Mouse (Mus musculus) CD4-positive, CD25-positive, alpha-beta regulatory T cell (primary cell): ENCODE measurements around the gene Zdhhc12. TPM values are rescaled to one million over a fixed set of nuclear protein-coding genes. Genes with fewer than 3 reads are reported as not detected.

Source experiments
- polyA plus RNA-seq: library from polyadenylated mRNA; unstranded; fragments of 100-300 nt; shearing (Covaris generic); gene quantifications from one replicate; pipeline ENCODE4 v1.2.1, GENCODE M21; 2017

Zdhhc12 gene
- polyA plus RNA-seq, result 29.9 TPM

DNA sequence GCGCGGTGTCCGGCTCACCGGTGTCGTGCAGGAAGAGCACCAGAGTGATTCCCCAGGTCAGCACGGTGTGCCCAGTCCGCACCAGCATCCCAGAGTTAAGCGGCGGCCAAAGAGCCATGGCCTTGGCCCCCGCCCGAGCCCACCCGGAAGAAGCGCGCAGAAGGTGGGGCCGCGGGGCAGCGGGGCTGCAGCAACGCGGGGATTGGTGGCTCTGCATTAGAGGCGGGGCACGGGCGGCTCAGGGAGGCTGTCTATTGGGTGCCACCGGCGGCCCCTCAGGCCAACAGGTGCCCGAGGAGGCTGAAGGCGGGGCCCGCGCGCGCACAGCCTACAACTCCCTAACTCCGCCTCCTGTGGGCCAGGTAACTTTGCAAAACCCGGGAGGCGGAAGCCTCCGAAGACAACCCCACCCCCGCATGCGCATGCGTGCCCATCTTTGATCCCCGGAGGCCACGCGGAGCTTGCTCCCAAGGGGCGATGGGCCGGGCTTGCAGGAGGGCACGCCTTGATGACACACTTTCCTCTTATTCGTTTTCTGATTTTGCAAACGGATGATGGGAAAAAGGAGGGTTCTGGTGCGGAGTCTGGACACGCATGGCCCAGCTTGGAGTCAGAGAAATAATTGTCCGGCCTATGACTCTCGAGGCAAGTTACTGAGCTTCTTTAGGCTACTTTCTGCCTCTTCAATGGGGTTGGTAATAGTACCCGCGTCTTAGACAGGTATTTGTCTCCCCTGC lies at the start of gene Zdhhc12:
TSS of gene Zdhhc12 (minus strand) at position 178 of the 737 bp plus-strand sequence.

DNA sequence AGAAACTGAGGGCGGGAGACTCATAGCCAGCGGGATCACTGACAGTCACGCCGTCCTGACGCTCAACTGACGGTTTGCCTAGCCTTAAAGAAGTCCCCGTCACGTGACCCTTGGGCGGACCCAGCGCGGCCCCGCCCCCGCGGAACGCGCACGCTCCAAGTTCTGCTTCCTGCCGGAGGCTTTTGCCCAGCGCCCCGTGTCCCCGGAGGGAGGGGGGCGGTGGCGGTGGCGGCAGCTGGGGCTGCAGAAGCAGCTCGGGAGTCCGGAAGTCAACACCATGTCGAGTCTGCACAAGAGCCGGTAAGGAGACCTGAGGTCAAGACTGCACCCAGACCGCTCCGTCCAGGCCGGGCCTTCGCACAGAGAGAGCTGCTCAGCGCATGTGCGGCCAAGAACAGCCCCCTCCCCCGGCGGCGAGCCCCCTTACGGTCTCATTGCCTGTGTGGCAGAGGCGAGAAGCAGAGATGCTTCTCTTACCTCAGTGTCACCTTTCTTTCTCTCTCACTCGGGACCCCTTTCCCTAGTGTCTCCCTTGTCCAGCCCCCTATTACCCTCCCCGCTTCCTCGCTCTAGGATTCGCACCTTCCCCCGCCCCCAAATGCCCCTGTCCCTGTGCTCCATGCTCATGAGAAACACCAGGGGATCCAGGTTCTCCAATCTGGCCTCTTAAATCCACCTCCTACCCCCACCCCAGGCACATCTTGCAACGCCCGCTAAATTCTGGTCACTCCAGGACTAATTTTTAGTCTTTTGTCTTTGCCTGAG lies 40.3 kb upstream of the Zdhhc12 start, which contains the start of gene Tbc1d13:
TSS of gene Tbc1d13 (plus strand) at position 134 of the 765 bp plus-strand sequence.

DNA sequence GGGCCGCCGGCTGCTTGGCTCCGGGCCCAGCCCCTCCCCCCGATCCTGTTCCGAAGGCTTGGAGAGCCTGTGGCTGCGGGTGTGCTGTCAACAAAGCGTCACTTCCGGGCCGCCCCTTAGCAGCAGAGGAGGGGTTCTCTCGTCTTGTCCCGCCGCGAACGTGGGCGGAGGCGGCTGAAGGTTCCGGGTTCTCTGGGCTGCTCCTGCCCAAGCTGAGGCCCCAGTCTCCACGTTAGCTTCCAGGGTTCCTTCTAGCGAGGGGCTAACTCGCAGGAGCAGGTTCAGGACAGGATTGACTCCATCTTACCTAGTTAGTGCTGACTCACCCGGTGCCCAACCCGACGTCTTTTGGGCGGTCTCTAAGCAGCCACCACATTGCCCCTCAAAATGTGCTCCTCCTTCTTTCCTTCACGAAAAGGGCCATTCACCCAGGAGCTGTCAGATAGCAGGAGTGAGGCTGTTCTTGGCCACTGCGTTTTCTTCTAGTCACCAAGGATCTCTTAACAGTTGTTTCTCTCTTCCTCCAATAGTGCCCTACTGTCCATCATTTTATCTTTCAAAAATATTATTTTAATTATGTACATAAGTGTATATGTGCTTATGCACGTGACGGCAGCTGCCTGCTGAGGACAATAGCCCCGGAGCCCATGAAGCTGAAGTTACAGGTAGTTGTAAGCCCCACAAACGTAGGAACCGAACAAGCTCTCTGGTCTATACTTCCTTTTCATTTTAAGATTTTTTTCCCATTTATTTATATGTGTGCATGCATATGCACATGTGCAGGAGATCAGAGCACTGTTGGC lies 31.2 kb upstream of the Zdhhc12 start, which contains the start of gene Zer1:
TSS of gene Zer1 (minus strand) at position 114 of the 803 bp plus-strand sequence.

DNA sequence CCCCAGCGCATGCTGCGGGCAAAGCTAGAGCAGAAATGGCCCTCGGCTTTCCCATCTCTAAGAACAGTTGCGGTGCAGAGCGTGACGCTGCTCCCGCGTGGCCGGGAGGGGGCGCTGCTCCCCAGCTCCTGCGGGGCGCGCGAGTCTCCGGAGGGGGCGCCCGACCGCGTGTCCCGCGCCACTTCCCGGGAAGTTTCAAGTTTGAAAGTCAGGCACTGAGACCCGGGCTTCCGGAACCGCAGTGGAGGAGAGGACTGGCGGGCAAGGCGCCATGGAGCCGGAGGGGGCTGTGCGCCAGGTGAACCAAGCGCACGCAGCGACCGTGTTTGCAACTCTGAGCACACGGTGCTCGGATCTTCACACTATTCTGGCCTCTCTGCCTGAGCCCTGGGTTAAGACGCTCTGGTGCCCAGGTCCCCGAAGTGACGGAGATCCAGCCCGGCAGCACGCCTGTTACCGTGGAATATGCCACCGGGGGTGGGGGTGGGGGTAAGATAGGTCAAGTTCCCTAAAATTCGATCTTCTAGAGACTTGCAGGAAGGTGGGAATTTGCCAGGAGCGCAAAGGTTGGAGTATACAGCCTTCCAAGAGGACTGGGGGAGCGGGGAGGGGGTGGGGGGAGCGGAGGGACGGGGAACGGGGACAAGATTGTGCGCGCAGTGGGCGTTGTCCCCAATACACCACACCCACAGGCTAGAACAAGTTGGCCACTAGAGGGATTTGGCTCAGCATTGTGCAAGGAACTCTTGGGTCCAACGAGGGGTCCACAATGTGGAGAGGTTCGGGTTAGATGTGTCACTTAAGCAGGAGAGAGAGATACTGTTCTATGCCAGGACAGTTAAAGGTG lies 15.7 kb downstream of the Zdhhc12 start, which contains the start of gene Pkn3:
TSS of gene Pkn3 (plus strand) at position 183 of the 847 bp plus-strand sequence.

DNA sequence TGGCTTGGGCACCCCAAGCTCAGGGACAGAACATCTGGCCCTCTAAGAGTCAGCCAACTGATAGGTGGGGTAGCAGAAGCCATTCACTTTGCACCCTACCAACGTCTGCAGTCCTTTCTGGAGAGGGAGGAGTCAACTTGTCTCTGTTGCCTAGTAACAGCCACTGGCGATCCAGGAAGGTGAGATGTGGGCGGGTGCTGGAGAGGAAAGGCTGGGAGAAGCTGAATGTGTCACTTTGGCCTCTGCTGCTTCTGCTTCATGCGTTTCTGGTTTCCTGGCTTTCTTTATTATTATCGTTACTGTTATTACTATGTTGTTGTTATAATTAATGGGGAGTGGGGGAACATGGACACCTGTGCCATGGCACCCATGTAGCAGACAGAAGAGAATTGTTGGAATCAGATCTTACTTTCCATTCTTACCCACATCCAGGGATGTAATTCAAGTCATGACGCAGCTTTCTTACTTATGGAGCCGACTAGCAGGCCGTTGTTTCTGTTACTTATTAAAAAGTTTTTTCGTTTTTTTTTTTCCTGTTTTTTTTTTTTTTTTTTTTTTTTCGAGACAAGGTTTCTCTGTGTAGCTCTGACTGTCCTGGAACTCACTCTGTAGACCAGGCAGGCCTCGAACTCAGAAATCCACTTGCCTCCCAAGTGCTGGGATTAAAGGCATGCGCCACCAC lies 36.1 kb downstream of the Zdhhc12 start, which contains the start of gene Set:
TSS of gene Set (plus strand) at position 156 of the 682 bp plus-strand sequence.

DNA sequence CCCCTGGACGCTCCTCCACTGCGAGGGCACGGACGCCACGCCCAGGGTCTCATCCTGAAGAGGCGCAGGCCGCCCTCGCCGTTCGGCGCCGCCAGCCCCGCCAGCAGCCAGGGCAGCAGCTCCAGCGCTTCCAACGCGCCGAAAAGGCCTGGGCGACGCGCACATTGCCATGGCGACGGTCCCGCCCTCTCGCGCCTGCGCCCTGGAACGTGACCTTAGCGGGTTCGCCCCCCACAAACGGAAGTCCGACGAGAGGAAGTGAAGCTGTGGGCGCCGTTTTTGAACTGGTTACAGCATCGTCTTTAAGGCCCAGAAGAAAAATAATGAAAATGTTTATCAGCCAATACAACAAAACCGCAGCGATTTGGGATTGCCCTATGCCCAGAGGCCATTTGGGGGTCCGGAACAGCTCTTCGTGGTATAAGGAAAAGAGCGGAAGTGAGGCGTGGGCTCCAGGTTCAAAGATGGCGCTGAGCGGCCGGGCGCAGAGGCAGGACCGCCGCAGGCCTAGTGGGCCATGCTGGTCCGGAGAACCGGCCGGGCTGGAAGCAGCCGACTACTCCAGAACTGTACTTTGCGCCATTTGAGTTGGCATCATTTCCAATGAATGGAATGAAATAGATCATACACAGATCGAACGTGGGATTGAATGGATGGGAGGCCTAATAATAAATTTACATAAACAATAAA lies 44.6 kb downstream of the Zdhhc12 start, which contains the start of gene Wdr34:
TSS of gene Wdr34 (minus strand) at position 183 of the 690 bp plus-strand sequence.

Other genes starting within 250 kb of the Zdhhc12 start
- 0.98 TPM for gene Cercam, start 224.5 kb downstream of the Zdhhc12 start, polyA plus RNA-seq
- 75.3 TPM for gene Odf2, start 204.4 kb downstream of the Zdhhc12 start, polyA plus RNA-seq
- gene Gle1, start 158.2 kb downstream of the Zdhhc12 start, polyA plus RNA-seq, result 68.0 TPM
- gene Sptan1, start 128.1 kb downstream of the Zdhhc12 start, polyA plus RNA-seq, result 107 TPM
- 1.3 TPM for gene Wdr34, start 44.8 kb downstream of the Zdhhc12 start, polyA plus RNA-seq
- 396 TPM for gene Set, start 36.3 kb downstream of the Zdhhc12 start, polyA plus RNA-seq
- gene Pkn3, start 16.0 kb downstream of the Zdhhc12 start, polyA plus RNA-seq, result 0.49 TPM
- gene Zer1, start 30.9 kb upstream of the Zdhhc12 start, polyA plus RNA-seq, result 69.3 TPM
- gene Tbc1d13, start 40.1 kb upstream of the Zdhhc12 start, polyA plus RNA-seq, result 6.8 TPM
- 23.8 TPM for gene Endog, start 77.8 kb upstream of the Zdhhc12 start, polyA plus RNA-seq
- 42.2 TPM for gene Spout1, start 84.8 kb upstream of the Zdhhc12 start, polyA plus RNA-seq
- 17.1 TPM for gene Kyat1, start 112.2 kb upstream of the Zdhhc12 start, polyA plus RNA-seq
- 6.6 TPM for gene Lrrc8a, start 144.1 kb upstream of the Zdhhc12 start, polyA plus RNA-seq
- gene Gm28035, start 146.9 kb upstream of the Zdhhc12 start, polyA plus RNA-seq, result 6.8 TPM
- 6.3 TPM for gene Phyhd1, start 172.6 kb upstream of the Zdhhc12 start, polyA plus RNA-seq
- gene Gm28038, start 187.4 kb upstream of the Zdhhc12 start, polyA plus RNA-seq, result 4.4 TPM
- 17.0 TPM for gene Dolk, start 192.7 kb upstream of the Zdhhc12 start, polyA plus RNA-seq
- gene Nup188, start 192.7 kb upstream of the Zdhhc12 start, polyA plus RNA-seq, result 21.9 TPM